Mouse (Mus musculus) lung, postnatal 25 days (tissue): Measurements from ENCODE around the gene E2f2.

Experiments
- DNase-seq: peaks from one replicate; pipeline ENCODE4 v3.0.0; 2022; ENCODE audit warnings: low spot score

Gene E2f2

GRCm38 (mm10) chr4:136172011-136172541, at the start of gene E2f2:
Gene E2f2 (plus strand): TSS chr4:136172394.
- DNase-seq, result peak; percentile 71

GRCm38 (mm10) chr4:136123111-136123791, 48.9 kb upstream of the E2f2 start:
- no peak for DNase-seq

- no peak for DNase-seq
Measured at GRCm38 (mm10) chr4:136123792-136124161, 48.4 kb upstream of the E2f2 start.

GRCm38 (mm10) chr4:136124581-136124980, 47.6 kb upstream of the E2f2 start:
- no peak for DNase-seq

GRCm38 (mm10) chr4:136125458-136125857, 46.7 kb upstream of the E2f2 start:
- DNase-seq, result no peak

- DNase-seq, result no peak
Measured at GRCm38 (mm10) chr4:136126019-136126418, 46.2 kb upstream of the E2f2 start.

- no peak for DNase-seq
Measured at GRCm38 (mm10) chr4:136127670-136128069, 44.5 kb upstream of the E2f2 start.

- DNase-seq, result no peak
Measured at GRCm38 (mm10) chr4:136129842-136130241, 42.4 kb upstream of the E2f2 start.

- DNase-seq, result no peak
Measured at GRCm38 (mm10) chr4:136133801-136134200, 38.4 kb upstream of the E2f2 start.

GRCm38 (mm10) chr4:136134418-136134977, 37.7 kb upstream of the E2f2 start:
- no peak for DNase-seq

- no peak for DNase-seq
Measured at GRCm38 (mm10) chr4:136134978-136135873, 37.0 kb upstream of the E2f2 start.

- peak; percentile 56 for DNase-seq
Measured at GRCm38 (mm10) chr4:136135874-136136728, 36.1 kb upstream of the E2f2 start.

GRCm38 (mm10) chr4:136139326-136140110, 32.7 kb upstream of the E2f2 start:
- DNase-seq, result no peak

- DNase-seq, result peak; percentile 95
Measured at GRCm38 (mm10) chr4:136140327-136141250, 31.6 kb upstream of the E2f2 start.

- DNase-seq, result peak; percentile 56
Measured at GRCm38 (mm10) chr4:136142267-136143192, 29.7 kb upstream of the E2f2 start.

GRCm38 (mm10) chr4:136143193-136143976, 28.8 kb upstream of the E2f2 start, which contains the start of gene Id3:
Gene Id3 (plus strand): TSS chr4:136143497.
- peak; percentile 97 for DNase-seq

- peak; percentile 90 for DNase-seq
Measured at GRCm38 (mm10) chr4:136144126-136144926, 27.9 kb upstream of the E2f2 start.
